Mouse (Mus musculus): ENCODE measurements at regions not wholly inside any gene's neighbourhood (a gene's known extent, or its start where the extent isn't known, plus 50 kb on each side); places are given as distances from the start of the nearest gene placed in this dataset.
A peak's percentile ranks its signal among the peaks of the same experiment; 100 is the strongest.

GRCm38 (mm10) chr3:6730066-6730465, 109.8 kb upstream of the 1700008P02Rik start:
- DNase-seq (ENCODE audit: extremely low spot score in 1 of 2, low spot score in 1 of 2): no peak

GRCm38 (mm10) chr3:6683679-6684078, 63.4 kb upstream of the 1700008P02Rik start:
- no peak for DNase-seq (ENCODE audit: extremely low spot score in 1 of 2, low spot score in 1 of 2)

DNA sequence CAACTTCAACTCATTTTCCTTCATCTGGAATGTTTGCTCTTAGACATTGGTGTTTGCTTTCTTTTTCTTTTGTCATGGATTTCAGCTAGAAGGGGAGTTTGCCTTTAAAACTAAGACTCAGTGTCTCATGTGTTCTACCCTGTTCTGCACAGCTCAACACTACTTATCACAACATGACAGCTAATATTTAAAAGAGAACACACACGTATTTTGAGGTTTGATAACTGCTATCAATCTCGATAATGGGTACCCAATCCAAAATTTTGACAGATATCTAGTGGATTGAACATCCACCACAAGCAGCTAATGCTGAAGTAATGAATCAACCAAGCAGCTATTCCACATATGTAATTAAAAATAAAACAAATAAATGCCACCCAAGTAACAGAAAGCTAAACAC, 61.2 kb upstream of the 1700008P02Rik start:
- no peak for DNase-seq (ENCODE audit: extremely low spot score in 1 of 2, low spot score in 1 of 2)

DNA sequence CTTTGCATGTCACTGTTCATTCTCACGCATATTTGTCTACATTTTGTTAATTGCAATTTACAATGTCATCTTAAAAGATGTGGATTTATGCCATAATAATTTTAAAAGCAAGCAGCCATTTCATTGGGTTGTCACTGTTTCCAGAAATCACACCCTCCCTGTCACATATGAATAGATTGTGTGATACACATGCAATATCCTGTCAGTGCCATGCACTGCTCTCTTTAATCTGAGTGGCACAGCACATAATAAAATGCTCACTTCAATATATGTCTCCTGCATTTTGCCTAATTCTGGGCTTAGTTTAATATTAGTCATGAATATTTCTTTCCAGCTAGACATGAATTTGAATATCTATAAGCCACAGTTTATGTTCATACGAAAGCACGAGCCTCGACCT, 56.1 kb upstream of the 1700008P02Rik start:
- no peak for DNase-seq (ENCODE audit: extremely low spot score in 1 of 2, low spot score in 1 of 2)

DNA sequence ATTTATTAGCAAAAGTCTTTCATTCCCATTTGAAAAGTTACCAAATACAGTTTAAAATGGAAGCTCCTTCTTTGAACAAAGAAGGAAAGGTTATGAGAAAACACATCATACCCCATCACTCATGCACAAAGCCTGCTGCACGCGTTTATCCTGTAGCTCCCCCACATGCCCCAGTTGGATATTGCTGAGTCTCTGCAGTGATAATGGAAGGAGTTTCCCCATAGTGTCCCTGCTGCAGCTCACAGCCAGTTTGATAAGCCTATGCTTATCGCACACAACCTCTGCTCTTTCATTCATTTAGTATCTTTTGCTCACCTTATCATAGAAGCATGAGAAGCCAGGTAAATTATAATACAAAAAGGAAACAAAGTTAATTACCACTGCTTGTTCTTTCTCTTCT, 55.1 kb upstream of the 1700008P02Rik start:
- DNase-seq (ENCODE audit: extremely low spot score in 1 of 2, low spot score in 1 of 2): peak in 1 of 2 experiments; percentile 5

Data from frontal cortex, adult 2 months (tissue).